Mouse (Mus musculus) spleen, adult 10 weeks (tissue): ENCODE data around the gene Rsbn1. TPM values are rescaled to one million over a fixed set of nuclear protein-coding genes. Genes with fewer than 3 reads are reported as not detected.

ENCODE experiments used
- polyA plus RNA-seq: library from polyadenylated mRNA; stranded (reverse); fragments of 350-450 nt; fragmentation: Illumina TruSeq; extraction: RNeasy Lipid Tissue Mini Kit (QIAGEN cat#74804); gene quantifications from one replicate; pipeline ENCODE4 v1.2.3, GENCODE M21; 2015; ENCODE audit warnings: low replicate concordance; ENCODE audit not compliant: insufficient read depth

Rsbn1 gene
- polyA plus RNA-seq = 42.8 TPM

GRCm38 (mm10) chr3:103914010-103914669, at the start of gene Rsbn1:
Gene Rsbn1, plus strand, starts transcription at chr3:103914120.

DNA sequence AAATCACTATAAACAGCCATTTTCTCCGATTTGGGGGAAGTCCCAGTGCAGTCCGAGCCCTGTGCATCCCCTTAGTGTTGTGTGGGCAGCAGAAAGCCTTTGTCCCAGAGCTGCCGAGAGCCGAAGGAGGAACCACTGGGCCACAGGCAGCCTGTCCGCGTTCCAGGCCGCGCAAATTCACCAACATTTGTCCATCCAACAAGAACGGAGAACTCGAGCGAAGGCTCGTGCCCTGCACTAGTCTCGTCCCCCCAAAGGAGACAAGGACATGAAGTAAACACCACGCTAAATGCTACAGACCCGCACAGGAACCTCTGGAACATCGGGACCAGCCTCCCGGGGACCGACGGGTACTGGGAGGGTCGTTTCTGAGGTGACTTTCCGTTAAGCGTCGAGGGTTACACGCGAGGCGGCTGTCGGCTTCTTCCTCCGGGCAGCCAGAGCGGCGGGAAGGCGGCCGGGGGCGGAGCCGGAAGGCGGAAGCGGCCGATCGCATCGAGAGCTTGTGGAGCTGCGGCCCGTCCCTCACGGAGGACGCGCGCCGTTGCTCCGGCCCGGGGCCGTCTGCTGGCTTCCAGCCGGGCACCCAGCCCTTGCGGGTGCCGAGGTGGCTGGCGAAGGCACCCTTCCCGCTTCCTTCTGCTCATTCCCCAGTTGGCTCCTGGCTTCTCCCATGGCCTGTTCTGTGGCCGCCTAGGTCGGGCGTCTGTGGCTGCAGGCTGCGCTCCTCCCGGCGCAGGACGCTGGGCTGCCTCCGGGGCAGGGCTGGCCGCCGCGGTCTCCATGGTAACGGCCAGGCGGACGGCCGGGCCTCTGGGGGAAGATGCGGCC, 54.2 kb downstream of the Rsbn1 start, which contains the start of gene Phtf1:
TSS of gene Phtf1 (plus strand) at position 250 of the 831 bp plus-strand sequence.

Other genes starting within 250 kb of the Rsbn1 start
- gene Olfml3, start 176.1 kb upstream of the Rsbn1 start, polyA plus RNA-seq = 18.1 TPM
- not detected for gene Gm10964, start 174.8 kb upstream of the Rsbn1 start, polyA plus RNA-seq
- gene Hipk1, start 122.6 kb upstream of the Rsbn1 start, polyA plus RNA-seq = 111 TPM
- gene Dclre1b, start 104.7 kb upstream of the Rsbn1 start, polyA plus RNA-seq = 13.4 TPM
- gene Ap4b1, start 104.6 kb upstream of the Rsbn1 start, polyA plus RNA-seq = 32.3 TPM
- 0.25 TPM for gene Gm43064, start 104.5 kb upstream of the Rsbn1 start, polyA plus RNA-seq
- 4.1 TPM for gene Bcl2l15, start 81.5 kb upstream of the Rsbn1 start, polyA plus RNA-seq
- 171 TPM for gene Ptpn22, start 54.3 kb upstream of the Rsbn1 start, polyA plus RNA-seq
- 41.3 TPM for gene Phtf1, start 54.0 kb downstream of the Rsbn1 start, polyA plus RNA-seq